Mouse (Mus musculus): ENCODE results near the gene Ank2. TPM values are rescaled to one million over a fixed set of nuclear protein-coding genes. Genes with fewer than 3 reads are reported as not detected.

The Ank2 gene
- polyA plus RNA-seq, 1 experiment from 2014 or later = 27.6 TPM

GRCm38 (mm10) chr3:126975409-126975808 lies 523.7 kb downstream of the Ank2 start:
- no peak for ATAC-seq (ENCODE audit: insufficient number of reproducible peaks, insufficient read depth, low FRiP score, low TSS enrichment, low read depth)
- WGBS = 85% methylated on average over 5 of the region's 5 CpGs
- Histone ChIP-seq H3K9me3 (no peaks in the 10 kb centered on the region), H3K27ac (no peak overlapping the region), H3K4me3 (replicated peaks) (no peak overlapping the region), H3K36me3 (no peaks in the 10 kb centered on the region), H3K4me2 (no peak overlapping the region), H3K9ac (replicated peaks) (no peak overlapping the region), H3K4me1 (replicated peaks) (no peaks in the 10 kb centered on the region), H3K27me3 (no peaks in the 10 kb centered on the region)

GRCm38 (mm10) chr3:126973551-126973950 lies 525.6 kb downstream of the Ank2 start:
- no peak overlapping the region for H3K9ac ChIP-seq (replicated peaks)
- WGBS = 83% methylated on average over 2 of the region's 2 CpGs
- no peaks in the 10 kb centered on the region for H3K9me3 ChIP-seq
- ATAC-seq (ENCODE audit: insufficient number of reproducible peaks, insufficient read depth, low FRiP score, low TSS enrichment, low read depth) = no peak
- H3K27me3 ChIP-seq = no peaks in the 10 kb centered on the region
- H3K4me2 ChIP-seq = no peak overlapping the region
- no peaks in the 10 kb centered on the region for H3K36me3 ChIP-seq
- no peak overlapping the region for H3K27ac ChIP-seq
- H3K4me3 ChIP-seq (replicated peaks) = no peak overlapping the region
- H3K4me1 ChIP-seq (replicated peaks) = no peaks in the 10 kb centered on the region

- ATAC-seq (ENCODE audit: insufficient number of reproducible peaks, insufficient read depth, low FRiP score, low TSS enrichment, low read depth) = no peak
- Histone ChIP-seq H3K27ac (no peak overlapping the region), H3K4me1 (replicated peaks) (no peaks in the 10 kb centered on the region), H3K4me3 (replicated peaks) (no peak overlapping the region), H3K9ac (replicated peaks) (no peak overlapping the region), H3K9me3 (no peaks in the 10 kb centered on the region), H3K36me3 (no peaks in the 10 kb centered on the region), H3K27me3 (no peaks in the 10 kb centered on the region), H3K4me2 (no peak overlapping the region)
- WGBS = 90% methylated on average over 9 of the region's 9 CpGs
These were observed 527.6 kb downstream of the Ank2 start for GRCm38 (mm10) chr3:126971531-126971930.

GRCm38 (mm10) chr3:126968721-126969120 lies 530.4 kb downstream of the Ank2 start:
- ATAC-seq (ENCODE audit: insufficient number of reproducible peaks, insufficient read depth, low FRiP score, low TSS enrichment, low read depth) = no peak
- no peaks in the 10 kb centered on the region for H3K27me3 ChIP-seq

GRCm38 (mm10) chr3:126965767-126966166 lies 533.4 kb downstream of the Ank2 start:
- Histone ChIP-seq H3K4me2 (no peak overlapping the region), H3K9ac (replicated peaks) (no peak overlapping the region), H3K9me3 (no peaks in the 10 kb centered on the region), H3K4me3 (replicated peaks) (no peak overlapping the region), H3K27ac (no peak overlapping the region), H3K27me3 (no peaks in the 10 kb centered on the region), H3K36me3 (peaks cover 6% of the 10 kb centered on the region; the same call in 1 of the 2 replicates), H3K4me1 (replicated peaks) (no peaks in the 10 kb centered on the region)
- WGBS = 81% methylated on average over 2 of the region's 2 CpGs
- no peak for ATAC-seq (ENCODE audit: insufficient number of reproducible peaks, insufficient read depth, low FRiP score, low TSS enrichment, low read depth)

More at GRCm38 (mm10) chr3:126968721-126969120, 530.4 kb downstream of the Ank2 start:
- Histone ChIP-seq H3K4me2 (no peak overlapping the region), H3K27ac (no peak overlapping the region), H3K4me1 (replicated peaks) (no peaks in the 10 kb centered on the region), H3K9me3 (no peaks in the 10 kb centered on the region), H3K4me3 (replicated peaks) (no peak overlapping the region), H3K9ac (replicated peaks) (no peak overlapping the region), H3K36me3 (peaks cover 6% of the 10 kb centered on the region; the same call in 1 of the 2 replicates)
- 84% methylated on average over 2 of the region's 2 CpGs for WGBS

GRCm38 (mm10) chr3:126962326-126962725 lies 536.8 kb downstream of the Ank2 start:
- Histone ChIP-seq H3K27me3 (no peaks in the 10 kb centered on the region), H3K36me3 (peaks cover 14% of the 10 kb centered on the region), H3K27ac (no peak overlapping the region), H3K9me3 (no peaks in the 10 kb centered on the region), H3K4me2 (no peak overlapping the region), H3K9ac (replicated peaks) (no peak overlapping the region), H3K4me1 (replicated peaks) (no peaks in the 10 kb centered on the region), H3K4me3 (replicated peaks) (no peak overlapping the region)
- 93% methylated on average over 8 of the region's 8 CpGs for WGBS
- ATAC-seq (ENCODE audit: insufficient number of reproducible peaks, insufficient read depth, low FRiP score, low TSS enrichment, low read depth) = no peak

GRCm38 (mm10) chr3:126952698-126953097 lies 546.5 kb downstream of the Ank2 start:
- H3K27me3 ChIP-seq = no peaks in the 10 kb centered on the region
- no peak for ATAC-seq (ENCODE audit: insufficient number of reproducible peaks, insufficient read depth, low FRiP score, low TSS enrichment, low read depth)
- H3K36me3 ChIP-seq = 0 out of 2 replicates have a peak, but pooled peaks cover 3% of the 10 kb centered on the region
- H3K9ac ChIP-seq (replicated peaks) = no peak overlapping the region
- WGBS = 60% methylated on average over 1 of the region's 1 CpGs
- H3K9me3 ChIP-seq = no peaks in the 10 kb centered on the region
- no peak overlapping the region for H3K4me2 ChIP-seq
- no peak overlapping the region for H3K4me3 ChIP-seq (replicated peaks)
- H3K4me1 ChIP-seq (replicated peaks) = no peaks in the 10 kb centered on the region
- H3K27ac ChIP-seq = no peak overlapping the region

GRCm38 (mm10) chr3:126946591-126946990 lies 552.6 kb downstream of the Ank2 start:
- no peak for ATAC-seq (ENCODE audit: insufficient number of reproducible peaks, insufficient read depth, low FRiP score, low TSS enrichment, low read depth)
- Histone ChIP-seq H3K9ac (replicated peaks) (no peak overlapping the region), H3K27me3 (no peaks in the 10 kb centered on the region), H3K9me3 (no peaks in the 10 kb centered on the region), H3K36me3 (peaks cover 31% of the 10 kb centered on the region), H3K4me2 (no peak overlapping the region), H3K27ac (no peak overlapping the region), H3K4me1 (replicated peaks) (no peaks in the 10 kb centered on the region), H3K4me3 (replicated peaks) (no peak overlapping the region)
- WGBS = 96% methylated on average over 10 of the region's 10 CpGs

- Histone ChIP-seq H3K4me1 (replicated peaks) (no peaks in the 10 kb centered on the region), H3K4me2 (no peak overlapping the region), H3K27ac (no peak overlapping the region), H3K9me3 (no peaks in the 10 kb centered on the region), H3K36me3 (peaks cover 31% of the 10 kb centered on the region), H3K9ac (replicated peaks) (no peak overlapping the region), H3K27me3 (no peaks in the 10 kb centered on the region), H3K4me3 (replicated peaks) (no peak overlapping the region)
- 66% methylated on average over 4 of the region's 4 CpGs for WGBS
- no peak for ATAC-seq (ENCODE audit: insufficient number of reproducible peaks, insufficient read depth, low FRiP score, low TSS enrichment, low read depth)
These were observed 554.3 kb downstream of the Ank2 start for GRCm38 (mm10) chr3:126944838-126945237.

GRCm38 (mm10) chr3:126944081-126944480 lies 555.1 kb downstream of the Ank2 start:
- Histone ChIP-seq H3K27me3 (no peaks in the 10 kb centered on the region), H3K9me3 (no peaks in the 10 kb centered on the region), H3K4me2 (no peak overlapping the region), H3K36me3 (peaks cover 31% of the 10 kb centered on the region), H3K4me3 (replicated peaks) (no peak overlapping the region), H3K4me1 (replicated peaks) (no peaks in the 10 kb centered on the region), H3K27ac (no peak overlapping the region), H3K9ac (replicated peaks) (no peak overlapping the region)
- 58% methylated on average over 11 of the region's 11 CpGs for WGBS
- ATAC-seq (ENCODE audit: insufficient number of reproducible peaks, insufficient read depth, low FRiP score, low TSS enrichment, low read depth) = no peak

- Histone ChIP-seq H3K4me2 (no peak overlapping the region), H3K4me3 (replicated peaks) (no peak overlapping the region), H3K4me1 (replicated peaks) (no peaks in the 10 kb centered on the region), H3K9me3 (no peaks in the 10 kb centered on the region), H3K27ac (no peak overlapping the region), H3K9ac (replicated peaks) (no peak overlapping the region), H3K36me3 (peaks cover 19% of the 10 kb centered on the region), H3K27me3 (no peaks in the 10 kb centered on the region)
- WGBS = 86% methylated on average over 5 of the region's 5 CpGs
- no peak for ATAC-seq (ENCODE audit: insufficient number of reproducible peaks, insufficient read depth, low FRiP score, low TSS enrichment, low read depth)
These were observed 558.7 kb downstream of the Ank2 start for GRCm38 (mm10) chr3:126940452-126940851.

- no peaks in the 10 kb centered on the region for H3K4me1 ChIP-seq (replicated peaks)
- WGBS = 73% methylated on average over 4 of the region's 4 CpGs
These were observed 567.2 kb downstream of the Ank2 start for GRCm38 (mm10) chr3:126931884-126932506.

More at GRCm38 (mm10) chr3:126931884-126932506, 567.2 kb downstream of the Ank2 start:
- Histone ChIP-seq H3K4me2 (no peak overlapping the region), H3K9me3 (no peaks in the 10 kb centered on the region), H3K27me3 (no peaks in the 10 kb centered on the region), H3K9ac (replicated peaks) (no peak overlapping the region), H3K36me3 (peaks cover 18% of the 10 kb centered on the region), H3K27ac (no peak overlapping the region), H3K4me3 (replicated peaks) (no peak overlapping the region)
- no peak for ATAC-seq (ENCODE audit: insufficient number of reproducible peaks, insufficient read depth, low FRiP score, low TSS enrichment, low read depth)
